Mouse (Mus musculus) G1E (cell line): ENCODE results near the gene H2afy.
A peak's percentile ranks its signal among the peaks of the same experiment; 100 is the strongest.

Experiments used
- CTCF ChIP-seq: IDR thresholded peaks from 2 replicates; pipeline ENCODE4 v1.5.1; 2012; ENCODE audit warnings: low read depth, low read length, inconsistent platforms, mixed read lengths
- POLR2AphosphoS5 ChIP-seq: IDR thresholded peaks from 2 replicates; pipeline ENCODE4 v1.6.1; 2012; ENCODE audit warnings: low read depth, low read length, inconsistent platforms; ENCODE audit not compliant: insufficient replicate concordance

DNA sequence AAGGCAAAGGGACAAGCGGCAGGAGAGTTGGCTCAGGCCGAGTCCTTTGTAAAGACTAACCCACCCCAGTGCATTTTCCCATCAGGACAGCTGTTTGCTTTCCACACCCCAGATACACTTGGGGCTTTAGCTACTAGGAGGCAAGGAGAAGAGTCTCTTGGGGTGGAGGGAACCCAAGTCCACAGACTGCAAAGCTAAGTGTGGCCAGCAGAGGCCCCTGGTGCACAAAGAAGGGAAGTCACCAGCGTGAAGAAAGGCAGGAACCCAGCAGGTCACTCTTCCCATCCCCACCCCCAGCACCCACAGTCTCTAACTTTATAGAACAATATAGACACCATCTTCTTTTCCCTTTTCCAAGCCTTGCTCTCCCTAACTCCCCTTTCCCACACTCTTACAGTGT lies 9.4 kb upstream of the H2afy start:
- TF ChIP-seq CTCF (peak; percentile 44), POLR2AphosphoS5 (no peak)
